Mouse (Mus musculus) right cerebral cortex, postnatal 10 days (tissue): ENCODE results near the gene Gm14496.
"Not testable (repeated sequence)": the region's sequence is repeated elsewhere in the genome, so short reads cannot be mapped to it uniquely, and the experiment has no call there.

Experiments
- DNase-seq, 2 experiments: peaks; one replicate each; pipeline ENCODE4 v3.0.0; 2021; ENCODE audit warnings: low spot score in 2 of 2

Gm14496 gene

DNA sequence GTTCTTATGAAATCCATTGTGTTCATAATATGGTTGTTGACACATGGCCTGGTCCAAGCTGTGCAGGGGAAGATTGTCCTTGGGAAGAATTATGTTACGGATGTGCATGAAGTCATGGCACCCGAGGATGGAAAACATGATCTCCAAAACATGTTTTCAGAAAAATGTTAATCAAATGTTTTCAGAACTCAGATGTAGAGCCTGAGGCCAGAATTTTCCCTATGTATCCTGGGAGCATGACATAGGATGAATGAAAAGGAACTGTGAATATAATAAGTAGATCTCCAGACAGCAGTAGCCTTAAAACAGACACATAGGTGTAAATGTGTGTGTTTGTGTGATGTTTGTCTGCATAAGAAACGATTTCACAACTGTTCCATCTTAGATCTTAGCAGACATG lies at the start of gene Gm14496:
Gene Gm14496 (plus strand): TSS at position 301 of the 400 bp plus-strand sequence.
- DNase-seq = no peak

DNA sequence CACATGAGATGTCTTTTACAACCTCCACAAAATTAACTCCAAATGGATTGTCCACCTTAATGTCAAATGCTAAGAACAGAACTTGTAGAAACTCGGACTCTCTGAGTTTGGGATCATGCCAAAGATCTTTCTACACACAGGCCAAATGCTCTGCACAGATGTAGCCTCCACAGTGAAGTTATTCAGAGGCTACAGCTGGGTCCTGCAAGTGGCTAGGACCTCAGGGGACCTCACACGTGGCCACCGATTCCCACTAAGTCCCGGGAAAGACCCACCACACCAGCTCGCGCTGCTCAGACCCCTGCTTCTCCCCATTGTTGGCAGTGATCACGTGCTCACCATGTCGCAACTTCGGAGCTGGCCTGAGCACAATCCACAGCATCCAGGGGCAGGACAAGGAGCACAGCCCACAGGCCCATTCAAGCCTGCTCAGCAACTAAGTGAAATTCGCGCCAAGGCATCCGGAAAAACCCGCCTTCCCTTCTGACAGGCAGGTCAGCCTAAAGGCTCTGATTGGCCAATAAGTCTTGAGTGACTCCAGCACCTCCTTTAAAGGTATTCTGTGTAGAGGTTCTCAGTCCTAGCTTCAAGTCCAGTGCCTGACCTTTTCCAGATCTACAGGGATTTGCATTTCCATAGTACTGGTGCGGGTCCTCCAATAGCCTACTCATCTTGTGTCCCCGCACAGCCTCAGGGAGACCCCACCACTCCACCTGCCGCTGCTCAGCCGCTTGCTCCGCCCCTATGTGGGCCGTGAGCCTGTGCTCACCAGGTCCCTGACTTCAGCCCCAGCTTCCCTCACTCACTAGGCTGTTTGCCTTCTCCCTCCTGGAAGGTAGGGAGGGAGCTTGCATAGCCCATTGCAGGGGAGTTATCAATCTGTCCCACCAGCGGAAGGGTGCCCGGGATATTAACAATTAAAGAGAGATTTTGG lies 37.9 kb upstream of the Gm14496 start:
- DNase-seq = peak; percentile 18 to 23

DNA sequence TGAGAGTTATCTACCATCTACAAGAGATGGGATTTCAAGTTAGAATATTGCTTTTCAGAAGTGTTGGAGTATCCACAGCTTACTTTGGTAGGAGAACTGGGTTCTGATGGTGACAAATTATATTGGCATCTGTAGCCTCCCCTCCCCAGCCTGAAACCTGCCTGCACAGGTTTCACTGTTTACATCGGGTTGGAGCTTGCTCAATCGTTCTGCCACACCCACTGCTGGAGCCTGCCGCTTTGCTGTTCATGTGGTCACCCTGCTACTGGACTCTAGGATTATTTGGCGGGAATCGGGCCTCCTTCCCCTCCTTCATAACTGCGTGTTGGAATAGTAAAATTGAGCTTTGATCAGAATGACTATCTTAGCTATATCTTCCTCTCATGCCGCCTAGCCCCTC lies 22.5 kb upstream of the Gm14496 start:
- no peak for DNase-seq

DNA sequence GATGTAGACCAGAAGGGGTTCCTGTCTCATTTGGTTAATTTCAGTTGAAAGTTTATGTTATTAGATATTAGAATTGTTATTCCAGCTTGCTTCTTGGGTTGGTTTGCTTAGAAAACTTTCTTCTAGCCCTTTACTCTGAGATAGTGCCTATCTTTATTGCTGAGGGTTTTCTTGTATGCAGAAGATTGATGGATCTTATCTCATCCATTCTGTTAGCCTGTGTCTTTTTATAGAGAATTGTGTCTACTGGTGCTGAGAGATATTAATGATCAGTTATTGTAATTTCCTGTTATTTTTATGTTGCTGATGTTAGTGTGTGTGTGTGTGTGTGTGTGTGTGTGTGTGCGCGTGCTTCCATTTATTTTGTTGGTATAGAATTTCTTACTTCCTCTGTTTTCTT lies 21.7 kb upstream of the Gm14496 start:
- no peak for DNase-seq

DNA sequence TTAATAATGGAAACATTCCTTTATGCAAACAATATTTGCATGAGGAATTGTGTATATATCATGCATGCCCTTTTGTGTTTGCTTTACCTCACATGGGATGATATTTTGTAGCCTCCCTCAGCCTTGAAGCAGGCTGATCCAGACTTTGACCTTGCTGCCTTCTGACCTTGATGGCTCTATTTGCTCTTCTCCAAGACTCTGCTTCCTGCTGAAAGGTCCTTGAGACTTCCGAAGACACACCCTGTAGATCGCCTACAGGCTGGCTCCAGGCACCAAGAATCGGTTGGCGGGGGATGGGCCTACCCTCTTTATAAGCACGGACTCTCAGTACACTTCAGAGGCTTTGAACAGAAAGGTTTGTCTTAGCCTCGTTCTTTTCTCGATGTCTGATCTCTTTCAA lies 9.0 kb upstream of the Gm14496 start:
- DNase-seq = not testable (repeated sequence)
